Mouse (Mus musculus) urinary bladder, postnatal 25 days (tissue): ENCODE data around the gene Slc9a9.

Experiments used
- DNase-seq: peaks from one replicate; pipeline ENCODE4 v3.0.0; 2022; ENCODE audit warnings: low spot score

Slc9a9 gene

GRCm38 (mm10) chr9:95207661-95208060 lies 538.0 kb downstream of the Slc9a9 start:
- no peak for DNase-seq

DNA sequence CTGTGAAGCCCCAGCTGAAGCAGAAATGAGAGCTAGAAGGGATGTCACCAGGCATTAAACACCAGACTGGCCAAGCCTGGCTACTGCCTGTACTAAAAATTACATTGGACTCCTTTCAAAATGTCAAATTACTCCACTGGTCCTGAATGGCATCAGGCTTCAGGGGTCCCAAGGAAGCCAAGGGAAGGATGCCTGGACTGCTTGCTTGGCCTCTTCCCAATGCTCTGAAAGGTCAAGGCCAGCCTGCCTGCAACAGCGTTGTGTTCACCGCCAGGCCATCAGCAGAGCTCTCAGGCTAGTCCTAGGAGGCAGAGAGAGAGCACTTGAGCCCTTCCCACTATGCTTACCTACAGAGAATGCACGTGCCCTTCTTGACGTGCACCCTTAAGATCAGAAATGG lies 539.0 kb downstream of the Slc9a9 start:
- DNase-seq: no peak

DNA sequence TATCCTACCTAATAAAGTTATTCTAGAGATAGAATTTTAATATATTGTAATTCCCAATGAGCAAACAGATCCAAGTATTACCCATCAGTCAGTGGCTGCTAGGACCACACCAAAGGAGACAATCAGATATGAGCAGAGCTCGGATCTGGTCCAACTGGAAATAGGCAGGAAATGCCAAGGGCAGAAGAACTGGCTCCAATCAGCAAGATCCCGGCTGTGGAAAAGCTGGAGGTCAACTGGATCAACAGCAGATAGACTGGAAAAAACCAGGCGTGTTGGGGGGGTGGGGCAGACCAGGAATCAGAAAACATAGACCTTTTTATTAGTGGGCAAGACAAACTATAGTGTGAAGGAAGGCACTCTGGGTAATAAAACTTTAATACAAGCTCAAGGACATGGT lies 550.3 kb downstream of the Slc9a9 start:
- no peak for DNase-seq

DNA sequence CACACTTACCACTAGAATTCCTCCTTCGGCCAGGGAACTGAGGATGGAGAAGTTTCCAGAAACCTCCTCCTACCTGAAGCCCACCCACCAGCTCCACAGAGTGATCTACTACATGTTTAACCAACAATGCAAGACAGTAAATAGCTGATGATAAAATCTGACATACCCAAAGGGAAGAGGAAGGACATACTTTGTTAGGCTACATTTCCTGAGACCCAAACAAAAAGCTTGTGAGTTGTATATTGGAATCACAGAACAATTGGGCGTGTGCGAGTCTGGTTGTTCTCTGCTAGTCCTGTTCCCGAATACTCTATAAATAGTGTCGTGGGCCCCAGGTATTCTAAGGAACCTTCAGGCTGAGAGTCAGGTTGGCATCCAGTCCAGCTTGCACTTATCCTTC lies 551.6 kb downstream of the Slc9a9 start:
- DNase-seq: no peak

- DNase-seq: no peak
These were observed 557.3 kb downstream of the Slc9a9 start for GRCm38 (mm10) chr9:95226986-95227385.

DNA sequence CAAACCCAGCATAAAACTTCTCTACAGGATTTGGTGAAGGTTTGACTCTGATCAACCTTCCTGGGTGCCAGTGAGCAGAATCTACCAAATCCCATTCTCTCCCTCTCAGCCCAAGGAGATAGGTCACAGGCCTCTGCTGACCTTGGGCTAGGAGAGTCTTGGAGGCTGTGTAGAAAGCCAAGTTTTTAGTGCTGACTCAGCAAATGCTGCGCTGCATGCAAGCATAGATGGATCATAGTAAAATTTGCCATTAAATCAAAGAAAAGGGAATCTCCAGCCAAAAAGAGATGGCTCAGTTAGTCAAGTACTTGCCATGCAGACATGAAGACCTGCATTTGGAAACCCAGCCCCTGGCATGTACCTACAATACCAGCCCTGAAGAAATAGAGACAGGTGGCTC lies 558.4 kb downstream of the Slc9a9 start:
- DNase-seq: no peak

GRCm38 (mm10) chr9:95229147-95229546 lies 559.4 kb downstream of the Slc9a9 start:
- DNase-seq: no peak

DNA sequence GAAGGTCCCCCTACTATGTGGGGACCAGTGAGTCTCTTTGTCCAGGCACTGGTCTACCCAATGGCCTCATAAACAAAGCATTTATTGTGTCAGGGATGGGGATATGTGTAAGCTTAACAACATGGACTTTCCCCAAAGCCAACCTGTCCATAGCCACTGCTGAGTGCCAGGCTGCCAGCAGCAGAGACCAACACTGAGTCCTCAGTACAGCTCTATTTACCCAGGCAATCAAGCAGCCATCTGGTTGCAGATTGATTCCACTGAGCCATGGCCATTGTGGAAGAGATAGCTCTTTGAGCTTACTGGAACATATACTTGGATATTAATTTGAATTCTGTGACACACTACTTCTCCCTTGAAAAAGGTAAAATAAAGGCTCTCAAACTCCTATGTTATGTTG lies 570.2 kb downstream of the Slc9a9 start:
- no peak for DNase-seq

DNA sequence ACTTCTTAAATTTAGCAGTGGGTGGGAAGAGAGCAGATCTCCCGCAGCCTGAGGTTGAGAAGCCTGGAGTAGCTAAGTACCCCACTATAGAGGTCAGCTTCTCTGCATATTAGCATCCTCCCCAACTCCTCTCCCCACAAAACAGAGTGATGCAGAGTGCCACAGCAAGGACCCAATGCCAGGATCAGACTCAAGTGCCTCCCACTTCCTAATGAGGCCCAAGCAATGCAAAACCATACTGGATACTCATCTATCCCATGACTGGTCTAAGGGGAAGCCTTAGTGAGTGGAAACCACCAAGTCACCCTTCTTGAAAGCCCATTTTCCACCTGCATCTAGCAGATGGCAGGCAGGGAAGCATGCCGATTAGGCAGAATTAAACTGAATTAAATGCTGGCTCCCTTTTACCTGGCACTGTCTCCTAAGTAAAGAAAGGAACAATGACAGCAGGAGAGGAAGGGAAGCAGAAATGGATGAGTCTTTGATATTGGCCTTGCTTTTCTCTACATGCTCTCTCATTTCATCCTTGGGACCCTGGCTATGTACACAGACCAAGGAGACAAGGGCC lies 573.0 kb downstream of the Slc9a9 start:
- DNase-seq: no peak

DNA sequence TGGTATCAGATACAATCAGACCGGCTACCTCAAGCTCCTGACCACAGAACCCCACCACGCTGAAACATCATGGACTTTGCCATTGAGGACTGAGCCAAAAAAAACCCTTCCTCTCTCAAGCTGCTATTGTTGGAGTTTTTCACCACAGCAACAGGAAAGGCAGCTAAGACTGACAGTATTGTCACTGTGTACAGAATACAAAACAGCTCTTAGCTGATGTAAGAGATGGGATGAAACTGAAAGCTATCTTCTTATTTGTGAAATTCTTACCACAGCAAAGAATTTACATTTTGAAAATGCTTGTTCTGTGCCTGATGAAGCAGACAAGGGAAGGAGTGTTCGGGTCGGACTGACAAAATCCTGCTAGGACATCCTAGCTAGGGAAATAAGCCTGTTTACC lies 584.5 kb downstream of the Slc9a9 start:
- no peak for DNase-seq

- no peak for DNase-seq
These were observed 586.1 kb downstream of the Slc9a9 start for GRCm38 (mm10) chr9:95255844-95256243.

DNA sequence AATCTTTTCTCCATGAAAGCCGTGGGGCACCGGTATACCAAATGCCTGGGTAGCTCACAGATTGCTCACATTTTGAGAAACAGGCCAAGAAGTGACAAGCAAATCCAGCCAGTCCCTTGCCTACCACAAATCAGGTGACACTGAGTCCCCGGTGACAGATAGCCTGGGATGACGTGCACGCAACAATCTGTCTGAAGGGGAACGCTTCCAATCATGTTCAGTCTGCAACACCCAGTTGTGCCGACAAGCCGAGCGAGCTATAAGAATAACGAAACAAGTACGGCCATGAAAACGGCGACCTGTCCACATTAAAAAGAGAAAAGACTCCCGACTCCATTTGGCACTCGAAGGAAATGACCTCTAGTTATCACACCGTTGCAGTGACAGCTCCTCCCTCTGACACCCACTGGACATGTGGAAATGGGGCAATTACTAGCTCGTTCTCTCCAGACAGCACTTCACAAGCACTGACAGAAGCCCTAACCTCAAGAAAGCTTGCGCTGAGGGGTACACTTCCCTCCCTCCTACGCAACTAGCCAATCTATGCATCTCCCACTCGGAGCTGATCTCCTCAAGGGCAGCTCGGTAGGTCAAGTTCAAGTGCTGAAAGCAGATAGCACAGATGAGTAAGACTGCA lies 587.1 kb downstream of the Slc9a9 start:
- no peak for DNase-seq

GRCm38 (mm10) chr9:95262851-95263250 lies 593.1 kb downstream of the Slc9a9 start:
- DNase-seq: no peak

- no peak for DNase-seq
These were observed 594.3 kb downstream of the Slc9a9 start for GRCm38 (mm10) chr9:95263867-95264509.

- no peak for DNase-seq
These were observed 596.5 kb downstream of the Slc9a9 start for GRCm38 (mm10) chr9:95266179-95266578.

DNA sequence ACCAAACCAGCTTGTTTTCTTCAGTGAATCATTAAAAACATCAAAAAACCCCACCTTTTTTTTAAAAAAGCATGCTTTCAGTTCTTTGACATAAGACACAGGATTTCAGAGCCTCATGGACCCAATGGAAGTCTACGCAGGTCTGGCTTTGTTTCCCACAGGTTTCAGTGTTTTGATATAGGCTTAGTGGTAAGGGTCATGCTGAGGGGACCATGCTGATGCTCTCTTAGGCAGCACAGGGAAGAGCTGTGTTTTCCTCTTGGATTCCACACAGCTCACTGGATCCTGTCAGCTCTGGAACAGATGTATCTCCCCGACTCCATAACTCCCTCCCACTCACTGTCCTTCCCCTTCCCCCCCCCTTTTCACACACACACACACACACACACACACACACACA lies 597.2 kb downstream of the Slc9a9 start:
- no peak for DNase-seq

DNA sequence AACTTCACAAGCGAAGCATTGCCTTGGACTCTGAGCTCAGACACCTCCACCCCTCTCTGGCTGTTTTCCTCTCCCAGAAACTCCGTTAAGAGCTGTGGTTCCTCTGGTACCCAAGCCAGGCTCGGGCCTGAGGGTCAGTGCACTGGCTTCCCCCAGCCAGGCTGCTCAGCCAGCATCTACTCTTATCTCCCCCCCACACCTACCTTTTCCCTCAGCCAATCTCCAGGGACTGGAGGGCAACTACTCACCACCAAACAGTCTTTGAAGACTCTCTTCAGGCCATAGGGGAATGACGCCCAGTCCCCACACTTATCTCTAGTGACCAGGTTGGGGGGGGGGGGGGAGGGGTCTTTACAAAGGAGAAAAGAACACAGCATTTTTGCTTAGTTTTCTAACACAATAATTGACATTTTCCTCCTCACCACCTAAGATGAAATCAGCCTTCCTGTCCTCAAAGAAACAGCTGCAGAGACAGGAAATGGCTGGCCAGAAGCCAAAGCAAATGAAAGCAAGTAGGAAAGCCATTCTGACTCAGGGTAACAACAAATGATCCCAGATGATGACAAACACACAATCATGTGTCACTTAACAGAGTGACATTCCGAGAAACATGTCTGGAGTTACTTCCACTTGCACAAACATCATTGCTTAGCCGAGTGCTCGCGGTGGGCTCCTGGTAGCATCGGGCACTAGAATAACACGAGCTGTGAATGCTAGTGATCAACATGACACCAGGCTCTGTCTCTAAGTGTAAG lies 610.1 kb downstream of the Slc9a9 start:
- no peak for DNase-seq
